Mouse (Mus musculus) left cerebral cortex, adult 18-20 months (tissue): Measurements from ENCODE around the gene Hist1h2bf. TPM values are rescaled to one million over a fixed set of nuclear protein-coding genes. Genes with fewer than 3 reads are reported as not detected.
"Not testable (repeated sequence)": the region's sequence is repeated elsewhere in the genome, so short reads cannot be mapped to it uniquely, and the experiment has no call there.

Source experiments
- DNase-seq, 2 experiments: peaks; one replicate each; pipeline ENCODE4 v3.0.0; 2021 to 2022; ENCODE audit warnings: low spot score in 2 of 2, mixed read lengths in 1 of 2
- total RNA-seq, 2 experiments: library from RNA; stranded (reverse); gene quantifications; 2 replicates each; pipeline ENCODE4 v1.2.3; 2021

Gene Hist1h2bf
- total RNA-seq, 2 experiments from 2014 or later = 14.7 to 26.1 TPM

GRCm38 (mm10) chr13:23572218-23573033, 1.6 kb downstream of the Hist1h2bf start:
- no peak for DNase-seq

DNA sequence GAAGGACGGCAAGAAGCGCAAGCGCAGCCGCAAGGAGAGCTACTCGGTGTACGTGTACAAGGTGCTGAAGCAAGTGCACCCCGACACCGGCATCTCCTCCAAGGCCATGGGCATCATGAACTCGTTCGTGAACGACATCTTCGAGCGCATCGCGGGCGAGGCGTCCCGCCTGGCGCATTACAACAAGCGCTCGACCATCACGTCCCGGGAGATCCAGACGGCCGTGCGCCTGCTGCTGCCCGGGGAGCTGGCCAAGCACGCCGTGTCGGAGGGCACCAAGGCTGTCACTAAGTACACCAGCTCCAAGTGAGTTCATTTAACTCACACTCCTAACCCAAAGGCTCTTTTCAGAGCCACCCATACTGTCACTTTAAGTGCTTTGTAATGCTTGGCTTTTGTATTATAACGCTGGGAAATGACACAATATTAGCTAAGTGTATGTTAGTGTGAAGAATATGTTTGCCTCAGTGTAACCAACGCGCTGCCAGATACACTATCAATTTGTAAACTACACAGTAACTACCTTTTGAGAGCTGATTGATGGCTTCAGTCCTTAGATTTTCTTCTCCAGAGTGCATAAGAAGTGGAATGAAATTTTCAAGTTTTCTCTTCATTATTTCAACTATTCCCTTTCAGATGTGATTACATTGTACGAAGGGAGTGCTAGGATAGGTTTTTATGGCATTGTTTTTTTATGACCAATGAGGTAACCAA, 2.3 kb downstream of the Hist1h2bf start:
- DNase-seq = not testable (repeated sequence)

DNA sequence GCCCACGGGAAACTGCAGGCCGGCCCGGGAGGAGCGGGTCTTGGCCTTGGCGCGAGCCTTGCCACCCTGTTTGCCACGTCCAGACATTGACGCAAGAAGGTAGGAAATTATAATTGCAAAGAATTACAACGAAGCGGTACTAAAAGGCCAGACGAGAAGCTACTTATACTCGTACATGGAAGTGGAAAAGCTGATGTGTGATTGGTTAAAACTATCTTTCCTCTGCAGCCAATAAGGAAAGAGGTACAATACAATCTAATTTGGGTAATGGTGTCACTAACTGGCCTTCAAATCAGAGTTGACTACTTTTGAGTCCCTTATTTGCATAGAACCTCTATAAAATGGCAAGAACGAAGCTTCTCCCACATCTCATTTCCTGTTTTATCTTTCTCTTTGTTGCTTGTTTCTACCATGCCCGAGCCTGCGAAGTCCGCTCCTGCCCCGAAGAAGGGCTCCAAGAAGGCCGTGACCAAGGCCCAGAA, 2.9 kb downstream of the Hist1h2bf start, which contains the start of the genes Hist1h2ae and Hist1h2bg:
Gene Hist1h2ae, minus strand, starts transcription at position 199 of the 482 bp plus-strand sequence.
Gene Hist1h2bg, plus strand, starts transcription at position 375 of the 482 bp plus-strand sequence.
- DNase-seq = peak; percentile 50 to 73

DNA sequence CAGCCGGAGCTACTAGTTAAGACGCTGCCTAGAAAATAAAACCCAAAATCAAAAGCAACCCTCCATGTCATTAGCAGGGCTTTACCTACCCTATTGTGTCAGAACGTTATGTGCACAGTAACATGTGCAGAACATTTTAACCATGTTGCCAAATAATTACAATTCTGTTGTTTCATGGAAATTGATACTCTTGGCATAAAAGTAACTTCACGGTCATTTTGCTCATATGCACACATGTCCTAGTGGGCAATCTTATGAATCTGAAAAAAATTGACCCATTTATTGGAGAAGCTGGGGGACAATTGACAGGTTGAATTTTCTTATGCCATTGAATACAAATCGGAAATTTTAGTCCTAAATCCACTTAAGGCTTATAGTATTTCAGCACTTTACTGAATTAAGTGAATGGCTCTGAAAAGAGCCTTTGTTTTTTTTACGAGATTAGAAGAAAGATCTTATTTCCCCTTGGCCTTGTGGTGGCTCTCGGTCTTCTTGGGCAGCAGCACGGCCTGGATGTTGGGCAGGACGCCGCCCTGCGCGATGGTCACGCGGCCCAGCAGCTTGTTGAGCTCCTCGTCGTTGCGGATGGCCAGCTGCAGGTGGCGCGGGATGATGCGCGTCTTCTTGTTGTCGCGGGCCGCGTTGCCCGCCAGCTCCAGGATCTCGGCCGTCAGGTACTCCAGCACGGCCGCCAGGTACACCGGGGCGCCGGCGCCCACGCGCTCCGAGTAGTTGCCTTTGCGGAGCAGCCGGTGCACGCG, 3.6 kb downstream of the Hist1h2bf start:
- DNase-seq = not testable (repeated sequence)

DNA sequence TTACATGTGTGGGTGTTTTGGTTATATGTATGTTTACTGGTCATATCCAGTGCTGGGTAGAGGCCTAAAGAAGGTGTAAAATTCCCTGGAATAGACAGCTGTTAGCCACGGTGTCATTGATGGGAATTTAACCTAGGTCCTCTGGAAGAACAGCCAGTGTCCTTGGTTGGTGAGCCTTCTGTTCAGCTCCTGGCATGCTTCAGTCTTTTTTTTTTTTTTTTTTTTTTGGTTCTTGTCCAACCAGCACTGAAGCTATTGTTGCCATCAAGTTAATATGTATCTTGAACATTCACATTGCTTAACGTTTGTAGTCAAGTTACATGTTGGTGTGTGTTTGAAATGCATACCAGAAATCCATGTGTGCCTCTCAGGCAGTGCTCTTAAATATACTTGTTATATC, 9.5 kb downstream of the Hist1h2bf start:
- no peak for DNase-seq

DNA sequence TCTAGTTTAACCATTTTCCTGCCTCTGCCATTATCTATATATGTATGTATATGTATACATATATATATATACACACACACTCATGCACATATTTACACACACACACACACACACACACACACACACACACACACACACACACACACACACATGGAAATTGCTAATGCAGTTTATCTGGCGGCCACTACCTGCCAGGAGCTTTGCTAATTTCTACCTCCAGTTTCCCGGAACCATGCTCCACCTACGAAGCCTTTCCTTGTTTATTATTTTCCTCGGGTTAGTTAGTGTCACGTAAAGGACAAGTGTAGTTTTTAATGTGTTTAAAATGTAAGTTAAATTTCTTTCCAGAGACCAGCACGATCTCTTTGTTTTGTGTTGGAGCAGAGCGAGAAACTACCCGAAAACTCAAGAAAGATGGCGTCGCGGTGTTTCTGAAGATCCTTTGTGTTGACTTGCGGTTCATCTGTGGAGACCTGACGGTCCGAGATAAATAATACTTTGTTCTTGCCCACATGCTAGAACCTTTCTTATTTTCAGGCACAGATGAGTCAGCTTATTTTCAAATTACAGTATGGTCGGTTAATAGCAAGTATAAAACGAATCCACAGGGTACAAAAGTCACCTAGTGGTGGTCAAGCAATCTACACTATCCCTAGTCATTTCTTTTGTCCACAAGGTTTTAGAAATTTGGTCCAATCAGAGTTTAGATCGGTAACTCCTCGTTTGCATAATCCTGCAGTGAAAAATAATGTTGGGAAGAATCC, 11.1 kb downstream of the Hist1h2bf start:
- peak in 1 of 2 experiments; percentile 38 for DNase-seq

GRCm38 (mm10) chr13:23561883-23562659, 11.9 kb downstream of the Hist1h2bf start, which contains the start of gene Hist1h3e:
TSS of gene Hist1h3e (minus strand) at chr13:23562369.
- peak; percentile 85 to 92 for DNase-seq

DNA sequence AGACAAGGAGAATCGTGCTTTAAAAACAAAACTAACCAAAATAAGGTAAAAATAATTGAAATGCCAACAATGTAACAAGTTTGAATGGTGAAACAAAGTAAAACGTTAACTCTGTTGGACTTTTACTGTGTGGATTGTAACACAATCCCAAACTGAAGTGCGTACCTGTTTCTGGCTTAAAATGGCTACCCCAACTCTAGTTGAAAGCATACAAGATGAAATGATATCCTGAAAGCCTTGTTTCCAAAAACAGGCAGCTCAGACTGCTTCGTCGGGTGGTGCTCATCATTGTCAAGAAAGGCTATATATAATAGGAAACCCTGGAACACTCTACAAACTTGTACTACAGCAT, 12.5 kb downstream of the Hist1h2bf start:
- DNase-seq = not testable (repeated sequence)

- not testable (repeated sequence) for DNase-seq
Observed at GRCm38 (mm10) chr13:23560699-23561098, 13.3 kb downstream of the Hist1h2bf start.

GRCm38 (mm10) chr13:23556906-23557305, 17.1 kb downstream of the Hist1h2bf start:
- DNase-seq = no peak

GRCm38 (mm10) chr13:23555839-23556416, 18.1 kb downstream of the Hist1h2bf start:
- peak; percentile 47 to 64 for DNase-seq

DNA sequence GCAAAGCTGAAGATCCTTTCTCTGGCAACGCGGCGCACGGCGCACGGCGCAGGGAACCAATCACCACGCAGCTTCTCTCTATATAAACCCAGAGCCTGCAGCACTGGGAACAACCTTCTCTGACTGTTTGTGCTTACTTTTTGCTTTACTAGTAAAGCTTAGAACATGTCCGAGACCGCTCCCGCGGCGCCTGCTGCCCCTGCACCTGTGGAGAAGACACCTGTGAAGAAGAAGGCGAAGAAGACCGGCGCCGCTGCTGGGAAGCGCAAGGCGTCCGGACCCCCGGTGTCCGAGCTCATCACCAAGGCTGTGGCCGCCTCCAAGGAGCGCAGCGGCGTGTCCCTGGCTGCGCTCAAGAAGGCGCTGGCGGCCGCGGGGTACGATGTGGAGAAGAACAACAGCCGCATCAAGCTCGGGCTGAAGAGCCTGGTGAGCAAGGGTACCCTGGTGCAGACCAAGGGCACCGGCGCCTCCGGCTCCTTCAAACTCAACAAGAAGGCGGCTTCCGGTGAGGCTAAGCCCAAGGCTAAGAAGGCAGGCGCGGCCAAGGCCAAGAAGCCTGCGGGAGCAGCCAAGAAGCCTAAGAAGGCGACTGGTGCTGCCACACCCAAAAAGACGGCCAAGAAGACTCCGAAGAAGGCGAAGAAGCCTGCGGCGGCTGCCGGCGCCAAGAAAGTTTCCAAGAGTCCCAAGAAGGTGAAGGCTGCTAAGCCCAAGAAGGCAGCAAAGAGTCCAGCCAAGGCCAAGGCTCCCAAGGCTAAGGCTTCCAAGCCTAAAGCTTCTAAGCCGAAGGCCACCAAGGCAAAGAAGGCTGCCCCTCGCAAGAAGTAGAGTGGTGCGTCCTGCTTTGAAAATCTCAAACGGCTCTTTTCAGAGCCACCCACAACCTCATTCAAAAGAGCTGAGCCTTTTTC, 18.8 kb downstream of the Hist1h2bf start:
- DNase-seq = peak; percentile 69 to 84

- DNase-seq = no peak
Observed at GRCm38 (mm10) chr13:23554393-23554792, 19.6 kb downstream of the Hist1h2bf start.

- DNase-seq = no peak
Observed at GRCm38 (mm10) chr13:23552962-23553361, 21.0 kb downstream of the Hist1h2bf start, which contains the start of gene Hist1h1d. TSS of gene Hist1h1d (plus strand) at chr13:23553262.

DNA sequence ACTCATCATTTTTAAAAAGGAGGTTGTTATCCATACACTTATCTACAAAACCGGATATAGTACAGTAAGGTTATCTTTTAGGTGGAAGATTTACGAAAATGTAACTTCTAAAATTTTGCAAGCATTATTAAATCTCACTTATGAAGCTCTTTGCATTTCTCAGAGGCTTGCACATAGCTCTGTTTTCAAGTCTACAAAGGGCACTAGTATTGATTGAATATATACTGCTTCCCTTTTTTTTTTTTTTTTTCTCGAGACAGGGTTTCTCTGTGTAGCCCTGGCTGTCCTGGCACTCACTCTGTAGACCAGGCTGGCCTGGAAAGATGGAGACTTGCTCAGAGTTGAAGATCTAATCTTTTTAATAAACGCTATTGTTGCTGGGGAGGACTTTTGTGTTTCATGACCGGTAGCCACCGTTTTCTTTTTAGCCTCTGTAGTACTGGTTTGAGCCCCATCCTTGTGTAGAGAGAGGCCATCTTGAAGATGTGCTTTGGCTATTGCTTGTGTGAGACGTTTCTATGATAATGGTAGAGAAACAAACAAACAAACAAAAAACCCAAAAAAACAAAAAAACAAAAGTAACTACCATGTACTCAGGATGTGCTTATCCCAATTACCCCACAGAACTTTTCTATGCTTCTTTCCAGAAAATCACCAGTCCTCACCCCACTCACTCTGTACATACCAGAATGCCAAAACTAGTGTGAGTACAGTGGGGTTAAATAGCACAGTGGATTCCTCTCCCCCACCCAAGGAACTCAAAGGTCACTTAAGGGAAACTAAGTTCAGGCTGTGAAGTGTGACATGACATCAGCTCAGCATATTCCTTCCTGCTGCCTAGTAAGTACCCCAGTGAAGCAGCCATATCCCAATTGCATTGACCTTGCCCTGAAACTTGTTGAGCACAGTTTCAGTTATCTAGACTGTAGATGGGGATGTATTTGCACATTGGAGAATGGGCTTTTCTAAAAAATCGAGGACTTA, 21.8 kb downstream of the Hist1h2bf start:
- no peak for DNase-seq

GRCm38 (mm10) chr13:23551146-23551834, 22.7 kb downstream of the Hist1h2bf start, which contains the start of gene Hist1h4f:
TSS of gene Hist1h4f (minus strand) at chr13:23551648.
- peak; percentile 83 to 94 for DNase-seq
